Mouse (Mus musculus) right cerebral cortex, postnatal 10 days (tissue): ENCODE data around the gene Tbc1d2.
"Not testable (repeated sequence)": the region's sequence is repeated elsewhere in the genome, so short reads cannot be mapped to it uniquely, and the experiment has no call there.

ENCODE experiments used
- DNase-seq, 2 experiments: peaks; one replicate each; pipeline ENCODE4 v3.0.0; 2021; ENCODE audit warnings: low spot score in 2 of 2

The Tbc1d2 gene

GRCm38 (mm10) chr4:46642924-46643675 is 6.9 kb downstream of the Tbc1d2 start:
- no peak for DNase-seq

DNA sequence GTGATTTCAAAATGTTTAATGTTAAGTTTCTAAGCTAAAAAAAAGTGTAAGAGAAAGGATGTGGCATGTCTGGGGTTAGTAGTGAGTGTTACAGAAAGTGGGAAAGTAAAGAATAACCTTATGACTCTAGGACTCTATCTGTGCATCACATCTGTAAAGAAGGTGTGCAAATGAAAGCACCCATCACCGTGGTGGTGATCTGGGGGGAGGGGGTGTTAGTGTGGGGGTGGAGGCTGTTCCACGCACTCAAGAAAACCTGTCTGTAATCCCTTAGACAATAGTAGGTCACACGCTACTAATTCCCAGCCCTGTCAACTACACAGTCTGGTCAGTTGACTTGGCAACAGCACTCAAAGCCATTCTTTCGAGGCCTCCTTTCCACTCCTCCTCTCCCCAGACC is 8.7 kb downstream of the Tbc1d2 start:
- no peak for DNase-seq

GRCm38 (mm10) chr4:46639866-46640265 is 10.1 kb downstream of the Tbc1d2 start:
- DNase-seq, result no peak

DNA sequence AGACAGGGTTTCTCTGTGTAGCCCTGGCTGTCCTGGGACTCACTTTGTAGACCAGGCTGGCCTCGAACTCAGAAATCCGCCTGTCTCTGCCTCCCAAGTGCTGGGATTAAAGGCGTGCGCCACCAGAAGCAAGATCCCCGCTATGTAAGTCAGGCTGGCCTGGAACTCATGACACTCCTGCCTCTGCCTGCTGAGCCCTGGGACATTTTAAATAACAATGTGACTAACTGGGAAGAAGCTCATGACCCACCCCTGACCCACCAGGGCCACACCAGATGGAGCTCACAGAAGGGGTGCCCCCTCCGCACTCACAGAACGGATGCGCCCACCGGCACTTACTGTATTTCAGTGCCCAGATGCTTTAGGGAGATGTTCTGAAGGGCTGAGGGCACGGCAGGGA is 12.8 kb downstream of the Tbc1d2 start:
- not testable (repeated sequence) for DNase-seq

DNA sequence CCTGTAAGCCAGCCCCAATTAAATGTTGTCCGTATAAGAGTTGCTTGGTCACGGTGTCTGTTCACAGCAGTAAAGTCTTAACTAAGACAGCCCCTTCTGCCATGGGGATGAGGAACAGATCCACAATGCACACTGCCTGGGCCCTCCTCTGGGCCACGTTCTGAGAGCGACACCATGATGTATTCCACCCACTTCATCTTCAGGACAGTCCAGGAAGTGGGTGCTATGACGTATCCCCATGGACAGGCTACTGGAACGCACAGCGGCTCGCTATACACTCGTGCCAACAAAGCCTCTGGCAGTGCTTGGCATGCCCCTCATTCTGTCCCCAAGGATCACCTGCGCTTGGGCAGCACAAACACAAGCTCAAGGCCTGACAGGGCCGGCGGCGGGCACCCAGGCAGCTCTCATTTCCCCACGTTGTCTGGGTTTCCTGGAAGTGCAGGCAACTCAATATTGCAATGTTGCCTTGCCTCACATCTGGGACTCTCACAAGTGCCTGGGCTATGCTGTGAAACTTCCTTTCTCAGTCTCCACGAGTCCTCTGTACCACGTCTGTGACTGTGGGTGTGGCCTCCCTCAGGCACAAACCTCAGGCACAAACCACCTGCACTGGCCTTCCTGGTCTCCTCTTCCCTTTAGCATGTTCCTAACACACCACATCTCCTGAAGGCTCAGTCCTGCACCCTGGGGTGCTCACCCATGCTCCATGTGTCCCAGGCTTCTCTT is 14.1 kb downstream of the Tbc1d2 start:
- DNase-seq, result no peak

- DNase-seq, result no peak
Measured at GRCm38 (mm10) chr4:46634881-46635280, 15.1 kb downstream of the Tbc1d2 start.

GRCm38 (mm10) chr4:46633565-46633964 is 16.4 kb downstream of the Tbc1d2 start:
- DNase-seq, result not testable (repeated sequence)

- DNase-seq, result no peak
Measured at GRCm38 (mm10) chr4:46632465-46632864, 17.5 kb downstream of the Tbc1d2 start.

DNA sequence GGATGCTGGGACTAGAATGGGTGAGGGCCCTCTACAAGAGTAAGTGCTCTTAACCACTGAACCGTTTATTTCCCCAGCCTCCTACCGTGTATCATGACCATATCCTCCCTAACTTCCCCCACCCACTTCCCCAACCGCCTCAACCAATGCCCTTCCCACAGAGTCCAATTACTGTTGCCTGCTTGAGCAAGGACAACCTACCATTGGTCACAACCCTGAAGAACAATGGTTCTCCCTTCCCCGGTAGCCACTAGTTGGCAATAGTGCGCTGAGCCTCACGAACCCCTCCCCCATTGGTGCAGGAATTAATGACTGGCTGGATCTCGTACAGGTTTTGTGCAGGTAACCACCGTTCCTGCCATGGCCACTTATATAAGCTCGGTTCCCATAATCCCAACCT is 19.6 kb downstream of the Tbc1d2 start:
- no peak for DNase-seq

- DNase-seq, result no peak
Measured at GRCm38 (mm10) chr4:46628873-46629272, 21.1 kb downstream of the Tbc1d2 start.

DNA sequence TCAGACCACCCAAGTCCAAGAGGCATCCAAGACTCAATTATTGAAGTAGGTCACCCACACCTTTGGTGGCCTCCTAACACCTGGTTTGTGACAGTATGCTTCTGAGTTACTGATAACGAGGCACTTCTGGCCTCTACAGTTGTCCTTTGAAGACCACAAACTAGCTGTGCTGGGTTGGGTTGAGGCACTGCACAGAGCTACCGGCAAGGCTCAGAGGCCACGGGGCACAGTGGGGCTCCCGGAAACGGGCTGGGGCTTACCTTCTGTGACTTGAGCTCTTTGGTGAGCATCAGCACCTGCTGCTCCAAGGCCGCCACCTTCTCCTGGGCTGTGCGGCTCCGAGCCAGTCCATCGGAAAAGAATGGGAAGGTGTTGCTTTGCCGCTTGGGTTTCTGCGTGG is 21.9 kb downstream of the Tbc1d2 start:
- DNase-seq, result no peak

DNA sequence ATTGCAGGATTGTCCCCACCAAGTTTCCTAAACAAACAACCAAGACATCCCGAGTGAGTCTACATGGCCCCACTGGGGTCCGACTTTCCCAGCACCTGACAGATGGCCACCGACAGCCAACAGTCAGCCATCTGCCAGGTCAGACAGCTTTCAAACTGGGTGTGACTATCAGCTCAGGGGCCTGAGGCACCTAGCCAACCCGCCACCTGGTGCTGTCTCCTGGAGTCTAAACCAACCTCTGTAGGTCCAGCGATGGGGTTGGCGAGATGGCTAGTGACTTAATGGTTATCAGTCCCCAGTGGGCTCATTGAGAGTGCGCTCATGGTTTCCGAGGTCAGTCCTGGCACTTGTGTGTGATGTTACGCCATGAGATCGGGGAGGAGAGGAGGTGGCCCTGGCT is 24.9 kb downstream of the Tbc1d2 start:
- DNase-seq, result peak in 1 of 2 experiments; percentile 38

GRCm38 (mm10) chr4:46623007-46623406 is 27.0 kb downstream of the Tbc1d2 start:
- no peak for DNase-seq

- DNase-seq, result no peak
Measured at GRCm38 (mm10) chr4:46620946-46621345, 29.1 kb downstream of the Tbc1d2 start.

DNA sequence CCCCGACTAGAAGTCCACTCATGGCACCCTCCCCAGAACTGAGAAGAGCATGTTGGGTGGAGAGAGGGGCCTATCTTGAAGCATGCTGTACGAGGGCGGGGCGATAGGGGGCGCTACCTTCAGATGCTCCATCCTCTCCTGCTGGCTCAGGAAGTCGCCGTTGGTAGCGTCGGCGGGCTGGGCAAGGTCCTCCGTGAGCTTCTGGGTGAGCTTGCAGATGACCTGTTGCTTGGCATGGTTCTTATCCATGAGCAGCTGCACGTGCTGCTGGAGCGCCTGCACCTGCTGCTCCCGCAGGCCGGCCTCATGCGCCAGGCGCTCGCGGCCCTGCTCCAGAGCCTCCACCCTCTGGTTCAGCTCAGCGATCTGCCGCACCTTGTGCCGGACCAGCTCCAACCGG is 29.7 kb downstream of the Tbc1d2 start:
- no peak for DNase-seq

DNA sequence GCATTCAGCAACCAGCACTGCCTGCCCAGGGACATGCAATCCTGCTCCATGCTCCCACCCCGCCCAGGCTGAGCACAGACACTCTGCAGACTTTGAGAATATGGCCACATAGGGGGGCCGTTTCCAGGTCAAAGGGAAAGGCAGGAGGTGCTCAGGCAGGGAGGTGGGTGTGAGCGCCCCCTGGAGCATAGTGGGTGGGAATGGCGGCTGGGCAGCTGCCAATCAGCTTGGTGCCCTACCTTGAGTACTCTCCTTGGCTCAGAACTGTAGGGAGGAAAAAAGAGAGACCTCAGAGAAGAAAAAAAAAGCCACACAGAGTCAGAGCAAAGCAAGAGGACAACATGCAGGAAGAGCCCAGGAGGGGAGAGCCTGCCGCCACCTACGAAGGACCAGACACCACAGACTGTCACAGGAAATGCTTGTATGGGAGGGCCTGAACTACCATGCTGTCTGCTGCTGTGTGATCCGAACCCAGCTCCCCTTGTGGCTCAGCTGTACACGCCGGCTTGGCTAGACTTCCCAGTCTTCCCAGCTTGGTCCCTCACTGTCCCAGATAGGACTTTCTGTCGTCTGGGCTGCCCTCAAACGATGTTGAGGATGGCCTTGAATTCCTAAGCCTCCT is 31.7 kb downstream of the Tbc1d2 start:
- no peak for DNase-seq

GRCm38 (mm10) chr4:46617408-46617807 is 32.6 kb downstream of the Tbc1d2 start:
- DNase-seq, result no peak

DNA sequence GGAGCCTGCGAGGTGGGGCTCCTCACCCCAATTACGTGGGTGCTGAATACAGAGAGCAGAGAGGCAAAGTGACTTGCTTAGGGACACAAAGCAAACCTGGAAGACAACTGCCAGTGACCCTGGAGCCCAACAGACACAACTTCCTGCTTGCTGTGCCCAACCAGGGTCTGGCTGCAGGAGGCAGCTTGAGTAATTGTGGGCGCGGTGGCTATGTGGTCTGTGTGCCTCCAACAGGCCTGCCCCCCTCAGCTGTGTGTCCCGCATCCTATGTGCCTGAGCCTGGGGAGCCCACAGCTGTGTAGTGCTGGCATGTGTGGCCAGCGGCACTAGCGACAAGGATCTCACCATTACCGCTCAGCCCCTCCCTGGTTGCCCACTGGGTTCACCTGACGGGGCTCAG is 35.4 kb downstream of the Tbc1d2 start:
- no peak for DNase-seq

DNA sequence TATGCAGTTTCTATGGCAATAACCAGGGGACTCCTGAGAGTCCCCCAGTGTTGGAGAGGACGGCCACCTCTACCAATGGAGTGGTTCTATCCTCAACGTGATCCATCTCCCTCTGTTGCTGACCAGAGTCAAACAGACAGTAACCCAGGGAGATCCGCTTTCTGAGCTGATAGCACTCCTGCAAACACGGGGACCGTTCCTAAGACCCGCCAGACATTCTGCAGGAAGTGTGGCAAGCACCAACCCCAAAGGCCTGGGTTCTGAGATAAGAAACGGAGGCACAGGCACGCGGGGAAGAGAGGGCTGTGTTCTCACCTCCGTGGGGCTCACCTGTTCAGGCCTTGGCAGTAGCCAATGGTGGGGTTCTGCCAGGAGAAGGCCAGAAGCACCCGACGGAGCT is 36.4 kb downstream of the Tbc1d2 start:
- no peak for DNase-seq

GRCm38 (mm10) chr4:46611181-46611580 is 38.8 kb downstream of the Tbc1d2 start:
- DNase-seq, result peak; percentile 89 to 92

DNA sequence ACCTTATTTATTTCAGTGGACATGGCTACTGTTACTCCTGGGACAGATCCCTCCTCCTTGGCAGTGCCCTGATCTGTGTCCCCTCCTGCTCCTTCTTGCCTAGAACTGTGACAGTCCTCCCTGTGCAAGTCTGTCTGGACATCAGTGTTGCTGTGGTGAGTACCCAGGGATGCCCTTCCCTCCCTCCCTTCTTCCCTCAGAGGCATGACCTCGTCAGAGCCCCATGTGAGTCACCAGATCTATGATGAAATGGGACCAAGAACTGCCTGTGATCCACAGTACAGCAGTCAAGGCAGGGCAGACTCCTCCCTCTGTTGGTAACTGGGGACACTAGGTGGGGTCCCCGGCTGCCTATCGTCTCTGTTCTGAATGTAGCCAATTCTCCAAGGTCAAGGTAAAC is 42.4 kb downstream of the Tbc1d2 start:
- no peak for DNase-seq

DNA sequence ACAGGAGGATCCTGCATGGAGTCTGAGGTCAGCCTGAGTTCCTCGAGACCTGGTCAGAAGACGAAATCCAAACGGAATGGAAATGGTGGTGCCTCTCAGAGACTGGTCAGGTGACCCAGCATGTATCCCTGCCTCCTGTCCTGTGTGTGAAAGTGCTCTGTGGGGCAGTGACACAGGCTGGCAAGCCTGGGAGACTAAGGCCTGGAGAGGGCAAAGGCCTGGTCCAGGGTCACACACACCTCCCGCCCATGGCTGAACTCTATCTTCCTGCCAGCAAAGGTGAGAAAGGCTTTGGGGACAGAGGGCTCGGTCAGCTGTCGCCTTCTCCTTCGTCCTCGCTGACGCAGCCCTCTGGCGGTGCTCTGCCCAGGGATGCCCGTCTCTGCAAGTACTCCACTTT is 44.6 kb downstream of the Tbc1d2 start:
- no peak for DNase-seq

GRCm38 (mm10) chr4:46602704-46603103 is 47.3 kb downstream of the Tbc1d2 start:
- peak in 1 of 2 experiments; percentile 27 for DNase-seq
